Mouse (Mus musculus) mouse trophoblast stem cell (cell line): ENCODE measurements around the gene Sycp2l.

Experiments
- in situ Hi-C, 2 experiments: fragments of 300-500 bp; cut with MseI, MboI; formaldehyde crosslinking; loops; 2 replicates in 1 of 2; 3 replicates in 1 of 2; pipeline ENCODE4 v1.15.1; 2025

Sycp2l gene

DNA sequence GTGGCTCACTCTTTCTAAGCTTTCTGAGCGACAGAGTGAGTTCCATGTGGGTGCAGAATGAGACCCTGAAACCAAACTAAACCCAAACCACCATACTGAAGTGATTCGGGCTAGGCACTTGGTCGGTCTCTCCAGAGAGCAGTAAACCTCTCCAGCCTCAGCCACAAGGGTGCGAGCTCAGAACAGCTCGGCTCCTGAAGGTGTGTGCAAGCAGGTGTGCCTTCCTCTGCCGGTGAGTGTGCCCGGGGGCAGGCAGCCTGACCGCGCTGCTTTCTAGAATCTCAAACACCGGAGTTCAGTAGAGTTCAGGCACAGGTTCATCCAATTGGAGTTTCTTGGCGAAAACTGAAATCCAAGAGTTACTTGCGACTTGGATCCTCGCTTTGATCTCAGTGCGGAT, at the start of gene Sycp2l:
TSS of gene Sycp2l (plus strand) at position 368 of the 400 bp plus-strand sequence.
- in situ Hi-C loops: no loop called here

DNA sequence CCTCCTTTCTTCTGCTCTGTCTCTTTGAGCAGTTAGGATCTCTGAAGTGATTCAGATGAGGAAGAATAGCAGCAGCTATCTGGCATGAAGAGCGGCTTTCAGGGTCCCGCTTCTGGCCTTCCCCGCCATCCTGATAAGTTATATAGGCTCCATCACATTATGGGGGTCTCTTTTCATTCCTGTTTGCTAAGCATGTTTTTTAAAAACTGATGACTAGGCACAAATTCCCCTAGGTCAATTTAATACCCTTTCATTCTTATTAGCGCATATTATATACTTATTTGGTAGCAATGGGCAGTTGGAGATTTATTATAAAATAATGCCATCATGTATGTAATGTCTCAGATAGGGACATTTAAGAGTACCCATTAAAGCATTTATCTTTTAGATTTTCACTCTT, 46.5 kb upstream of the Sycp2l start:
- in situ Hi-C loops: no loop called here

DNA sequence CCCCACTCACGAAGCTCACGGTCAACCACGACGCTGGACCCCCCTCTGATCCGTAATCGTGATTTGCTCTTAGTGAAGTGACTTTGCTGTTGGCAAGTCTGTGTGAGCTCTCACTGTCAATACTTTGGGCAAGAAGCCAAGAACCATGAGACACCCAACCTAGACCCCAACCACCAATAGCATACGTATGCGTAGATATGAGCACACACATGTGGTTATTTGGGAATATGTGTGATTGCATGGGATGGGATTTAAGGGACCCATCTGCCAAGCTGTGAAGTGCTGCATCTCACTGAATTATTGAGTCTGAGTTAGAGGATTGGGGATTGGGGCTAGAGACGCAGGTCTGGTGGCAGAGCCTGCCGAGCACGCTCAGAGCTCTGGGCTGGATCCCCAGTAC, 42.5 kb upstream of the Sycp2l start:
- in situ Hi-C loops: no loop called here

DNA sequence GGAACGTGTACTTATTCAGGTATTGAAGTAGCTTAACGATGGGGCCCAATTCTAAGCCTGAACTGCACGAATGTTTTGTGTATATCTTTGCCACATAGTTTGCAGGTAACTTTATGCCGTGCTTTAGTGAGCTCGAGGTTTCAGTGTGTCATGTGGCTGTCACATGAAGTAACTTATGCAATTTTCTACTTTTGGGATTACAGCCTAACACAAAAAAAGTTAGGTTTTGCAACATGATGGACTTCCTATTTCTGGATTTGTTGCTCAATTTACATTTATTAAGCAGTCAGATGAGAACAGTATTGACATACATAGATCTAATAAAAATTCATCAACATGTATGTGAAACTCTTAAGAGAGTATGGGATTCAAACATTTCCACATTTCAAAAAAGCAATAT, 40.3 kb upstream of the Sycp2l start:
- in situ Hi-C loops: no loop called here

DNA sequence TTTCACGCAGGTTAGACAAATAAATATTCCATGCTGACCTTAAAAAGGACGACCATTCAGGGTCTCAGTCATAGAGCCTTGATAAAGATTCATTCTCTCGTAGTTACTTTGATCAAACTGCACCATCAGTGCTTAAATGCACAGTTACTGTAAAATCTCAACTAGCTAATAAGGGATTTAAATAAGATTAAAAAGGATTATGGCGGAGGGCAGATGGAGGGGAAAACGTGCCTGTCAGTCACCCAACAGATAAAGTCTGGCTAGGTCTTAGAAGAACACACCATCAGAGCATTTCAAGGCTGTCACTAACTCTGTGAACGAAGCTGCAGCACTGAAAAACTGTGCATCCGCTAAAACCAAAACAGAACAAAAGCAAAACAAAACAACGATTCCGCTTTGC, 36.2 kb upstream of the Sycp2l start:
- in situ Hi-C loops: no loop called here

DNA sequence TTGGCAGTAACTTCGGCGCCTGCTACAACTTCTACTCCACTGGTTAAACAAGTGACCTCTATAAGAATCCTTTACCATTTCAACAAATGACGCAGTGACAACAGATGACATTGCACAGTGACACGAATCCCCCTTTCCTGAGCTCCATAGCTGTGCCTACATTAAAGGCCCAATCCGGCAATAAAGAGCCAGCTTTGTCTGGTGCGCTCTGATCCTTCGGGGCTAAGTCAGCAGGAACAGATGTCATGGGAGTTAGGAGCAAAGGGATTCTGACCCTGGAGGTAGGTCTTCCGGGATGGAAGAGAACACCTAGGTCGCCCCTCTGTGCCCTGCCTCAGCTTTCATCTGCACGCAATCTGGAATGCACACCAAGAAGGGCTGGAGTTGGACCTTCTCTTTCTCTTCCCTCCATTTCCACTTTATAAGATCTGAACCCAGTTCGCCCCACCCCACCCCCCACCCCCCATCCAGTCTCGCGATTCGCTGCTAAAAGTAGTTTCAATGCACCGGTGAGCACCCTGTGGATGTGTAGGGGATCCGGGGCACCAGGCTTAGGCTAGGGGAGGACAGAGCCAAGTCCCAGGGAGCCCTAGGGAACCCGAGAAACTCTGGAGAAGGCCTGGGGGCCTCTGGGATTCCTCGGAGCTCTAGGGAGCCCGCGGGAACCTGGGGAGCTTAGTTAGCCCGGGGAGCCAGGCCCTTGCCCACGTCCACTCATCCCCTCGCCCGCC, 35.3 kb upstream of the Sycp2l start:
- in situ Hi-C loops: no loop called here

DNA sequence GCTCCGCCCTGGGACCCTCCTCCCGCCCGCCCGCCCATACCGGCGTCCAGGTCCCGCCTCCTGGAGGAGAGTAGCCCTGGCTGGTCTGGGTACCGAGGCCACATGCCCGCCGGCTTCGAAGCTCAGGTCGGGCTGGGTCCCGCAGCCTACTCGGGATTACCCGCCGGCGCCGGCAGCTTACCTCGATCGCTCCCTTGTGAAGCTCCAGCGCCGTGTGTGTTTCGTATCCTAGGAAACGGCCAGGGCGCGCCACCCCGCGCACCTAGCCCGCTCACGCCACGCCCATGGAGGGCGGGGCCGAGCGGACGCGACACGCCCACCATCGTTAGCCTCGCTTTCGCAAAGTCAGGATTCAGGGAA, 34.7 kb upstream of the Sycp2l start, which contains the start of gene Mak:
TSS of gene Mak (minus strand) at position 286 of the 360 bp plus-strand sequence.
- in situ Hi-C loops: no loop called here

DNA sequence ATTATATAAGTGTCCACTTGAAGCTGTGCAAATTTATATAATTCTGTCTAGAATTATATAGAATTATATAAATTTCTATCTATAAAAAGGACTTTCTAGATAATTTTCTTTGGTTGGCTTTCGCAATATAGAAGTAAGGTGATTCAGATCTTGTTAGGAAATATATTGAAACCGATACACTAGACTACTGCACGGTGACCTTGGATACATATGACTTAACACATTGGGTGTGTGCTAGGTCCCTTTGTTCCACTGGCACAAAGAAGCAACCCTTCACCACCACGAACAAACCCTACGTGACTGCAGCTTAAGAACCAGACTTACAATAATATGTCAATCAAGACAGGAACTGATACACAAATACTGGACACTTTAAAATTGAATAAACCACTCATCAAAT, 34.2 kb upstream of the Sycp2l start:
- in situ Hi-C loops: loop anchor here in 1 of 2 experiments (10.0 kb wide), 1 partner anchor 155 kb away; no protein-coding TSS in a partner anchor

DNA sequence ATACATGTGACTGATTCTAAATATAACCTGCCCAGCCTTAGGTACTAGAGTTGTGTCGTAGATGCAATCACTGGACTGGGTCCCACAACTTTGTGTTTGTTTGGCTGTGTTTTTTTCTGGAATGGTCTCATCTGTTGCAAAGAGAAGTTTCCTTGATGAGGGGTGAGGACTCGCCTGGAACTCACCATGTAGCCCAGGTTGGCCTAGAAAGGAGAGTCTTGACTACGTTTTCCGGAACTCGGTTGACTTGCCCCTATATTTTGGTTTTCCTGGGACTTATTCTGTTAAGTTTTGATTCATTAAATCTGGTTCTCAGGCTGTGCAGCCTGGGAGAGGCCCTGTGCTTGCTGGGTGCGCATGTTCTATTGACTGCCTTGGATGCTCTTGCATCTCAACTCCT, 33.4 kb upstream of the Sycp2l start:
- in situ Hi-C loops: loop anchor here in 1 of 2 experiments (10.0 kb wide), 1 partner anchor 154 kb away; no protein-coding TSS in a partner anchor

DNA sequence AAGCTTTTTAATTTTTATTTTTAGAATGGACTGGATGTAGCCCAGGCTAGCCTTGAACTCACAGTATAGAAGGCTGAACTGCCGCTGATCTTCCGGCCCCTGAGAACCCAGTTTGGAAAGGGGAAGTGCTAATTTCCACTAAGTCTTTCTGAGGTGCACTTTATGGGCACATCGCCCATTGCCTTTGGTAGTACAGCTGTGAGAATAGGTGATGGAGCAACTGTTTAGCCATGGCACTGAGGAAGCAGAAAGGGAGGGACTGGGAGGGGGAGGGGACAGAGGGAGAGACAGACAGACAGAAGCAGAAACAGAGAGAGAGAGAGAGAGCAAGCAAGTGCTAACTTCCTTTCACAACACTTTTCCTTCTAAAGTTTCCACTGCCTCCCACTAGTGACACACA, 29.6 kb upstream of the Sycp2l start:
- in situ Hi-C loops: loop anchor here in 1 of 2 experiments (10.0 kb wide), 1 partner anchor 150 kb away; no protein-coding TSS in a partner anchor

DNA sequence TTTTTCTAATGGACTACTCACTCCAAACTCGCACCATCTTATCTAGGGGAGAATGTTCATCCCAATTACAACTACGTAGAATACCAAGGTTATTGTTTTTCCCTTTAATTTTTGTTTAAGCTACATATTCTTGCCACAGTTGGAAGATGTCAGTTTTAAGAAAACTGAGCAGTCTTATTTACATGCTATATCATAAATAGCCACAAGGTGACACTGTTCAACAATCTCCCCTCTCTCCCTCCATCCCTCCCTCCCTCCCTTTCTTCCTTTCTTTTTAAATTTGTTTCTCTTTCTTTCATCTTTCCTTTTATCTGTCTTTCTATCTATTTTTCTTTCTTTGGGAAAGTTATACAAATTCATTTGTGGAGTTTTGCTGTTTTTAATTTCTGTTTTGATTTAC, 29.0 kb upstream of the Sycp2l start:
- in situ Hi-C loops: loop anchor here (5.0 to 10.0 kb wide), 2 partner anchors 142 to 150 kb away; no protein-coding TSS in a partner anchor

DNA sequence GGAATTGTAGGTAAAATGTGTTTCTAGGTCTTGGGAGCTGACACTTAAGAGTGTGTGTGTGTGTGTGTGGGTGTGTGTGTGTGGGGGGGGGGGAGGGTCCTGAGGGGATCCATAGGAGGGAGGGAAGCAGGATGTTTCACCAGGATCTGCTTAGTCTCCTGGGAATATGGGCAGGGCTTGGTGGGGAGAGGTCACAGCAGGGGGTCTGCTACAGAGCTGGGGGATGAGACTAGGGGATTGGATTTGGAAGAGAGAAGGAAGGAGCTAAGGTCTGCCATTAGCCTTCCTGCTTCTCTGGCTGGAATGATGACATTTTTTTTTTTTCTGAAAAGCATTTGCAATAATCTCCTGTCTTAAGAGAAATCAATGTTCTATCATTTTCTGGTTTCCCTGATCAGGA, 25.4 kb upstream of the Sycp2l start:
- in situ Hi-C loops: loop anchor here (5.0 to 10.0 kb wide), 2 partner anchors 139 to 146 kb away; no protein-coding TSS in a partner anchor

DNA sequence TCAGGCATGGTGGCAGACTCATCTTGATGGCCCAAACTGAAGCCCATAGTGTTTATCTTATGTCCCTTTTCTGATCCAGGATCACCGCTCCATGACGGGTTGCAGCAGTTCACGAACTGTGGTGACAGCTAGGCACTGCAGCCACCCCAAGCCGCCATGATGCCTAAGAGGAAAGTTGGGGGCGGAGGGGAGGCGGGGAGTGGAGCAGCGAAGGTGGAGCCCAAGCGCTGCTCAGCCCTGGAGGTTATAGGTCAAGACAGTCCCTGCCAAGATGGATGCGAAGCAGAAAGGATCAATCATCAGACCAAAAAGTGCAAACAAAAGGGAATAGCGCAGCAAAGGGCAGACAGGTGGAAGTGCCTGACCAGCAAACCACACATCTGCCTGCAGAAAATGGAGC, 22.8 kb upstream of the Sycp2l start:
- in situ Hi-C loops: no loop called here

DNA sequence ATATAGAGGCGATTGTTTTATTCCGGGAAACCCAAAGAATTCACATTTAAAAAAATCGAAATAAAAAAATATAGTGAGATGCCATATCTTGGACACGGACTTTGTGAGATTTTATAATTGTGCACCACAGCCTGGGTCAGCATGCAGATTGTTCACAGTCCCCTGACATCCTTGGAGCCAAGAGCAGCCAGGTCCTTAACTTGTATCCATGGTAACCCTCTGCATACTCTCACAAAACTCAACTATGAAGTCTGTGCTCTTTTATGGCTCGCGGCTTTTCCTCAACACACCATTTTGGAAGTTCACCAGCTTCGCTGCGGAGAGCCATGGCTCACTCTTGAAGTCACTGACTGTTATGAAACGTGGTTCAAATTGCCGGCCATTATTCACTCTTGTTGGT, 19.9 kb upstream of the Sycp2l start:
- in situ Hi-C loops: no loop called here

DNA sequence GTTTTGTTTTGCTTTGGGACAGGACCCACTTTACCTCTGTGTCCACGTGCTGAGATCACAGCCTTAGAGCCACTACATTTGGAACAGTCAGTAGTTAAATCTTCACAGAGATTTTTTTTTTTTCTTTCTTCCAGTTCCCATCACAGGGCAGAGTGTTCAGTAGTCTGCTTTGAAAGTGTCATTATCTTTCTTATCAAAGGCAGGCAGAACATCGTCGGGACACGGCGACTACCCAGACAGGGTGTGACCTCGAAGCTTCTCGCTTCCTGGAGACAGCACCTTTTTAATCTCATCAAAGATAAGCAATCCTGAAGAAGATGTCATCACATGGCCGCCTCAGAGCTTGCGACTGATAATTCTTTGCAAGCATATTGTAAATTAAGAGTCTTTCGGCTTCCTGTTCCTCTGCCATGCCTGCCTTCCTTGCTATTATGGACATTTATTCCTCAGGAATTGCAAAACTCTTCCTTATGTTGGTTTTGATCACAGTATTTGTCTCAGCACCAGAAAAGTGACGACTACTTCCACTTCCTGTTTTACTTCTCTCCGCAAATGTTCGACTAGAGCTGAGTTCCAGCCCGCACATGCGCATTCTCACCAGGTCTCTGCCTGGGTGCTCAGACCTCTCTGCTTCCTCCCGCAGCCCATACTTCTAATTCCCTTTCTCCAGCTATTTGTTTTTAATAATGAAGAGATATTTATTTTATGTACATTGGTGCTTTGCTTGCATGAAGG, 16.6 kb upstream of the Sycp2l start:
- in situ Hi-C loops: no loop called here

DNA sequence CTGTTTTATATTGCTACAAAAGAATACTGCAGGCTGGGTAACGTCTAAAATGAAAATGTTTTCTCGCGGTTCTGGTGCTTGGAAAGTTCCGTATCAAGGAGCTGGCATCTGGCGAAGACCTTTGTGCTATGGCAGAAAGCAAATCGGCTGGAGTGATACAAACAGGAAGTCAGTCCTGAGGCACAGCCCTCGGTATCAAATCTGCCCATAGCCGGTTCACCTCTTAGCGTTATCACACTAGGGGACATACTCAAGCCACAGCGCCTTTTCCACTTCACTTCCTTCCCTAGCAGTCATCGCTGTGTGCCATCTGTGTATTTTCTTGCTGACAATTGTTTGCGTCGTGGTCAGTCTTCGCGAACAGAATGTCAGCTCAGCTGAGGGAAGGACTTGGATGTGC, 15.8 kb upstream of the Sycp2l start:
- in situ Hi-C loops: no loop called here

DNA sequence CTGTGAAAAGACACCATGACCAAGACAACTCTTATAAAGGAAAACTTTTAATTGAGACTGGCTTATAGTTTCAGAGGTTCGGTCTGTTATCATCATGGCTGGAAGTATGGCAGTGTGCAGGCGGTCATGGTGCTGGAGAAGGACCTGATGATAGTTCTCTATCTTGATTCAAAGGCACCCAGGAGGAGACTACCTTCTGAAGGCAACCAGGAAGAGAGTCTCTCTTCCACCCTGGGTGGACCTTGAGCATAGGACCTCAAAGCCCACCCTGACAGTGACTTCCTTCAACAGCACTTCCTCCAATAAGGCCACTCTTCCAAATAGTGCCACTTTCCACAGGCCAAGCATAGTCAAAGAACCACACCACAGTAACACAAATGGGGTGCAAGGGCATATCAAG, 14.1 kb upstream of the Sycp2l start:
- in situ Hi-C loops: no loop called here

DNA sequence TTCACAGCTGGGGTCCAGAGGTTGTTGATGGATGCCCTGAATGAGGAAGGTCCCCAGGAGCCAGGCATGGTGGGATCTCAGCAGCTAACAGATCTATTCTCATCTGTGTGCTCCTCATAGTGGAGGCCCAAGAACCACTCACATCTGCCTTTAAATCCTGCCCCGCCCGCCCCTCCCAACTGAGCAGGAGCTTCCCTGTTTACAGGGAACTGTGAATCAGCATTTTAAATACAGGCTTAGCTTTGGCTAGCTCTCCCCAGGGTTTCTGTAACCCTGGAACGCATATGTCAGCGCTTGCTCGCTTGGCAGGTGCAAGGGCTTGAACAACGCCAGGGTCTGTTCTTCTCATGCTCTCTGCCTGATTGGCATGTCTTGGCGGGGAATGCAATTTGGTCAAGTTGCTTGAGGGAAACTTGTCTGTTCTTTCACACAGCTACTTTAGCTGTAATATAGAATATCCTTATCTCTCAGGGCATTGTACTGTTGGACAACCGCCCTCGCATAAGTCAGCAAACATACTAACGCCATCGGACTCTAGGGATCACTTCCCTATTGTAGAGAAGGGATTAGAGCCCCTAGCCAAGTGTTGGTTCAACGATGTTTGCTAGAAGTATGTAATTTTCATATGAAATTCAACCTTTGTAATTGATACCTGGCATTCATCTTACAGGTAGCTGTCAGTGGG, 10.1 kb upstream of the Sycp2l start:
- in situ Hi-C loops: no loop called here

DNA sequence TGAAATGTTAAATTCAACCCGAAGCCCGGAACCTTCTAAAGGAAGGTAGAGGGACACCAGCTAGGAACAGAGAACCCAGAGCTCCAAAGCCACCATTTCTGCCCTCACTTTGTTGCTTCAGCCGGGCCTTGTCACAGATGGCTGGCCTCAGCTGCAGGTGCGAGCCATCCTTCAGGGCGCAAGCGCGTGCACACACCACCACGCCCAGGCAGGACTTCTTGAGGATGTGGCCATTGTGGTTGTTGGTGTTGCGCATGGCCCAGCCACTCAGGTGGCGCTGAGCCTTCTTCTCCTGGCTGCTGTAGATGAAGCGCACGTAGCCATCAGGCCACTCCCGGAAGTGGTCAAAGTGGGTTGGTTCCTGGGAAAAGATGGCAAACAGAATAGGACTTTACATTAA, 8.6 kb upstream of the Sycp2l start:
- in situ Hi-C loops: no loop called here

DNA sequence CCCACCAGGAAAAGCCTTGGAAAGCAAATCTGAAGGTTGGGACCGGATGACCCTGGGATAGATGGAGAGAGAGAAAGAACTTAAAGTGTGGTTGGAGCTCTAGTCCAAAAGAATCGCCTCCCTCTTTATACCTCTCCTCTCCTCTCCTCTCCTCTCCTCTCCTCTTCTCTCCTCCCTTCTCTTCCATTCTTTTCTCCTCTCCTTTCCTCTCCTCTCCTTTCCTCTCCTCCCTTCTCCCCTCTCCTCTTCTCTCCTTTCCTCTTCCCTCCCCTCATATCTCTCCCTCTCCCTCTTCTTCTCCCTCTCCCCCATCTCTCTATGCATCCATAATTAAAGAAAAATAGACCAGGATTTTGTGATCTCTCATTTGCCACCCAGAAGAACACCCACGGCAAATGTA, 3.2 kb upstream of the Sycp2l start, which contains the start of gene Gcm2:
TSS of gene Gcm2 (minus strand) at position 101 of the 400 bp plus-strand sequence.
- in situ Hi-C loops: no loop called here

DNA sequence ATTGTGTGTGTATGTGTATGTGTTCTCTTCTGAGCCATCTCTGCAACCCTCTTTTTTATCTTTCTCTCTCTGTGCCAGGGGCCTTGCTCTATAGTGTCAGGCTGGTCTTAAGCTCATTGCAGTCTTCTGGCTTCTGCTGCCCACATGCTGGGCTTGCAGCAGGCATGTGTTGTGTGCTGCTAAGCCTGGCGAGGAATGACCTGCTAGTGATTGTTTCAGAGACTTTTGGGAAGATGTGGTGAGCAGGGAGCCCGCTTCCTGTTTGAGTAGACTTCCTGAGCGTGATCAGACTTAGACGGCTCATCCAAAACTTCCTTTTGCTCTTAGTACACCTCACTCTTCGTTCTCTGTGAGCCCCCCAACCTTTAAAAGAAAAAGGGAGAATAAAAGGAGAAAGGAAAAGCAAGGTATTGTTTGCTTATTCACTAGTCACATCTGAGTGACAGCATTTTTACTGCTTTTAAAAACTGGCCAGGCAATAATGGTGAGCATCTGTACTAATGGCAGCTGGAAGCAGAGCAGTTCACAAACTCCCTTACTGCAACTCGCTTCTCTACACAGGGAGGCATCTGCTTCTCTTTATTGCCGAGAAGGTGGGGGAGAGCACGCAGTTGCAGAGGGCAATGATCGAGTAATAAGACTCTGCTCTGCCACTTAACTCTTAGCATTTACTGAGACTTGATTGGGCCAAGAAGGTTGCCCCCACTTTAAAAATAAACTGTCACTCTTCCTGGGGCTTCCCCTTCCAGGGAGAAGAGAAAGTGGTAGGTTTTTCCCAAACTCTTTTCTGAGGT, 5.2 kb downstream of the Sycp2l start:
- in situ Hi-C loops: no loop called here
